Mouse (Mus musculus) embryonic fibroblast, embryonic 13.5 days (primary cell): ENCODE measurements around the gene Ddx21.

Experiments
- CTCF ChIP-seq: IDR thresholded peaks from 2 replicates; pipeline ENCODE4 v1.5.1; 2011; ENCODE audit warnings: mild to moderate bottlenecking, control low read depth, low read length, moderate library complexity, borderline replicate concordance; ENCODE audit not compliant: insufficient read depth
- POLR2A ChIP-seq: IDR thresholded peaks from 2 replicates; pipeline ENCODE4 v1.6.1; 2011; ENCODE audit warnings: low read depth, mild to moderate bottlenecking, control low read depth, low read length, moderate library complexity

- TF ChIP-seq CTCF = no peak
- peak; percentile 98 for TF ChIP-seq POLR2A
These were observed at the start of gene Ddx21 for GRCm38 (mm10) chr10:62602177-62603040.
